ENCODE assay signal across 9 mouse cellular contexts in genomic region chr4:134579620-134580019, GRCm38 (mm10). TPM values are rescaled to one million over a fixed set of nuclear protein-coding genes. Genes with fewer than 3 reads are reported as not detected.
DNase-seq lines count a peak whose midpoint lies in the region; ATAC-seq lines count a peak whose summit lies in the region.
"Had no signal": no experiment of that assay in that cellular context is flagged by ENCODE, and none has a peak within 500 bp of the region (broad histone marks: within the 10 kb centered on the region; RNA-seq: fewer than 3 reads in every experiment).

No protein-coding gene starts in this region.

- peak; percentile 59 to 64 for DNase-seq in cerebellum, adult 18-20 months
- no peak for DNase-seq in cerebellum, adult 8-10 months
- no peak for DNase-seq in kidney, postnatal 36 days
- peak; percentile 44 to 50 for DNase-seq in cerebellum, postnatal 36 days
- no peak for DNase-seq in retina, postnatal 1 day
- DNase-seq in embryo, embryonic 11 days: no peak
- DNase-seq: kidney, adult 8-10 months had no signal

- WGBS in kidney, embryonic 16.5 days: 18% methylated on average over 5 of the region's 5 CpGs
- WGBS in limb, embryonic 12.5 days: 15% methylated on average over 5 of the region's 5 CpGs

- H3K27me3 ChIP-seq in kidney, embryonic 16.5 days (ENCODE audit: insufficient read depth, low read length): no peaks in the 10 kb centered on the region
- H3K27me3 ChIP-seq in limb, embryonic 12.5 days: 0 out of 2 replicates have a peak, but pooled peaks cover 3% of the 10 kb centered on the region

- H3K9ac ChIP-seq in kidney, embryonic 16.5 days (replicated peaks; ENCODE audit: low read length): no peak overlapping the region
- peak overlapping the region; percentile 9; the same call in 1 of the 2 replicates for H3K9ac ChIP-seq in limb, embryonic 12.5 days (replicated peaks)

- H3K36me3 ChIP-seq in kidney, embryonic 16.5 days (ENCODE audit: insufficient read depth, low read length): no peaks in the 10 kb centered on the region
- no peaks in the 10 kb centered on the region for H3K36me3 ChIP-seq in limb, embryonic 12.5 days

- peaks cover 15% of the 10 kb centered on the region for H3K4me1 ChIP-seq in kidney, embryonic 16.5 days (ENCODE audit: insufficient read depth, low read length)
- peaks cover 23% of the 10 kb centered on the region for H3K4me1 ChIP-seq in limb, embryonic 12.5 days (replicated peaks)

- no peak overlapping the region for H3K27ac ChIP-seq in kidney, embryonic 16.5 days (ENCODE audit: low read length)
- no peak overlapping the region for H3K27ac ChIP-seq in limb, embryonic 12.5 days

- H3K4me2 ChIP-seq in kidney, embryonic 16.5 days (replicated peaks; ENCODE audit: low read depth, low read length): peak overlapping the region; percentile 10
- peak overlapping the region; percentile 46 for H3K4me2 ChIP-seq in limb, embryonic 12.5 days

- no peaks in the 10 kb centered on the region for H3K9me3 ChIP-seq in kidney, embryonic 16.5 days (ENCODE audit: low read length)
- H3K9me3 ChIP-seq in limb, embryonic 12.5 days: no peaks in the 10 kb centered on the region

- peak; percentile 50; the same call in 1 of the 2 replicates for ATAC-seq in kidney, embryonic 16.5 days (ENCODE audit: low FRiP score, low TSS enrichment)
- no peak for ATAC-seq in limb, embryonic 12.5 days (ENCODE audit: insufficient number of reproducible peaks, insufficient read depth, low FRiP score, low TSS enrichment, low read depth)

- no peak overlapping the region for H3K4me3 ChIP-seq in kidney, embryonic 16.5 days (ENCODE audit: low read length)
- no peak overlapping the region for H3K4me3 ChIP-seq in limb, embryonic 12.5 days (replicated peaks)

RNA-seq across cellular contexts. Expression of gene Selenon, which starts 27.7 kb away (rescaled TPM):
- polyA plus RNA-seq in kidney, embryonic 16.5 days (2015; fragmentation: Nextera tagmentation; extraction: Ambion mirVana): 9.5 and 9.7 TPM in 2 replicates
- polyA plus RNA-seq in limb, embryonic 12.5 days (2016; fragmentation: Nextera tagmentation; extraction: Ambion mirVana): 14.7 and 47.6 TPM in 2 replicates

RNA-seq across cellular contexts. Expression of gene Mtfr1l, which starts 44.4 kb away (rescaled TPM):
- 126 and 127 TPM in 2 replicates for polyA plus RNA-seq in kidney, embryonic 16.5 days (2015; fragmentation: Nextera tagmentation; extraction: Ambion mirVana)
- 118 TPM in 2 replicates for polyA plus RNA-seq in limb, embryonic 12.5 days (2016; fragmentation: Nextera tagmentation; extraction: Ambion mirVana)

Comparison
In these comparisons a context has a peak if more than half of its experiments do, and no peak if none do; other contexts are left out.
1. DNase-seq: peak in cerebellum, adult 18-20 months (2 of 2) and cerebellum, postnatal 36 days (2 of 2); none in cerebellum, adult 8-10 months (single experiment), kidney, postnatal 36 days (0 of 2), retina, postnatal 1 day (single experiment) and embryo, embryonic 11 days (single experiment).